Mouse (Mus musculus): ENCODE results near the gene Hist1h3a. TPM values are rescaled to one million over a fixed set of nuclear protein-coding genes. Genes with fewer than 3 reads are reported as not detected.

Gene Hist1h3a
- polyA plus RNA-seq (2014; fragmentation: Illumina TruSeq; extraction: RNeasy Lipid Tissue Mini Kit (QIAGEN cat#74804); ENCODE audit: low read depth, low replicate concordance) = not detected

DNA sequence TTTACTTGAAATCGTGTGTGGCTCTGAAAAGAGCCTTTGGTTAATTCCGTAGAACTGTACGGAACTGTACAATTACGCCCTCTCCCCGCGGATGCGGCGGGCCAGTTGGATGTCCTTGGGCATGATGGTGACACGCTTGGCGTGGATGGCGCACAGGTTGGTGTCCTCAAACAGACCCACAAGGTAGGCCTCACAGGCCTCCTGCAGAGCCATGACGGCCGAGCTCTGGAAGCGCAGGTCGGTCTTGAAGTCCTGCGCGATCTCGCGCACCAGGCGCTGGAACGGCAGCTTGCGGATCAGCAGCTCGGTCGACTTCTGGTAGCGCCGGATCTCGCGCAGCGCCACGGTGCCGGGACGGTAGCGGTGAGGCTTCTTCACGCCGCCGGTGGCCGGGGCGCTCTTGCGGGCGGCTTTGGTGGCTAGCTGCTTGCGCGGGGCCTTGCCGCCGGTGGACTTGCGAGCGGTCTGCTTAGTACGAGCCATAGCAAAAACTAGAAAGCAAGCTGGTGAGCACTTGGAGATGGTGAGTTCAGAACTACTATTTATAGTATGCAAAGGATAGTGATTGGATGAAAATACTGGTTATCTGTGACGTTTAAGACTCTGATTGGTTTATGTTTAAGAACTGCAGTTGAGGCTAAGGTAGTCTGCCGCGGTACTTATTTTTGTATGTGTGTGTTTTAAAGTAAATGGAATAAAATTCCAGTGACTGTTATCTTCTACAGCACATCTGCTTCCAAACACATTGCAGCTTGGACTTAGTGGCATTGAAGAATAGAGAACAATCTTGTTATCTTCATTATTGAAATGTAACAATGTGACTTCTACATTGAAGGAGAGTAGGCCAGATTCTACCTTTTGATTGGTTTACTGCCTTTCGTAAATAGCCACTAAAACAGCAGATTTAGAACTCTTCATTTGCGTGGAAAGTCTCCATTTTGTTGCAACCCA, at the start of gene Hist1h3a:
TSS of gene Hist1h3a (minus strand) at position 516 of the 951 bp plus-strand sequence.

DNA sequence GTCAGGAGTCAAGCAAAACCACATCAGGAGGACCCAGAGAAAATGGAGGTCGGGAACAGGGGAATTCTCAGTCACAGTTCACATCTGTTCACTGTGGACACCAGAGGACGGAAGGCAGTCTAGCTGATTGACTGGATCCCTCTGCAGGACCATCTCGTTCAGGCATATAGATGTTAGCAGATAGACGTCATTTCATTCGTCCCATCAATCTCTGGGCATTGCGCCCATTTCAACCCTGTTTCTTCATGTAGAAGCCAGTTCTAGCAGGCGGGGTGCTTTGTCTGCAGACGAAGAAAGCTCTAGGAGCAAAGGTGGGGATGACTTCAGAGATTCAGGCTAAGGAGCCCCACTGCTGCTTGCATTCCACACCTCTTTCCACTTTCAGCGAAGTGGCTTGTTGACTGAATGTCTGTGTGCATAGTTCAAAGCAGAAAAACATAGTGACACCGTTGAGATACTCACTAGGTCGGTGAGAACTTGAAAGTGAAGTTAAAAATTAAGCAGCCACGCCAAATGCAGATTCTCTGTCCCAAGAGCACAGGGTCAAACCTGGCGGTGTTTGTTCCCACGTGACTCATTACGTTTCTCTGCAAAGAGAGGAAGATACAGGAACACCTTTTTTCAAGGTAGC, 44.4 kb upstream of the Hist1h3a start, which contains the start of gene Slc17a2:
TSS of gene Slc17a2 (plus strand) at position 572 of the 631 bp plus-strand sequence.

DNA sequence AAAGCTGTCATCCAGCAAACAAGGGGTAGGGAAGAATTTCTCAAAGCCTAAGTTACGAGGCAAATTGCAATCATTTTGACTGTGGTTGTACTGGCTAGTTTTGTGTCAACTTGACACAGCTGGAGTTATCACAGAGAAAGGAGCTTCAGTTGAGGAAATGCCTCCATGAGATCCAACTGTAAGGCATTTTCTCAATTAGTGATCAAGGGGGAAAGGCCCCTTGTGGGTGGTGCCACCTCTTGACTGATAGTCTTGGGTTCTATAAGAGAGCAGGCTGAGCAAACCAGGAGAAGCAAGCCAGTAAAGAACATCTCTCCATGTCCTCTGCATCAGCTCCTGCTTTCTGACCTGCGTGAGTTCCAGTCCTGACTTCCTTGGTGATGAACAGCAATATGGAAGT, 7.4 kb upstream of the Hist1h3a start, which contains the start of gene Trim38:
TSS of gene Trim38 (plus strand) at position 301 of the 400 bp plus-strand sequence.

DNA sequence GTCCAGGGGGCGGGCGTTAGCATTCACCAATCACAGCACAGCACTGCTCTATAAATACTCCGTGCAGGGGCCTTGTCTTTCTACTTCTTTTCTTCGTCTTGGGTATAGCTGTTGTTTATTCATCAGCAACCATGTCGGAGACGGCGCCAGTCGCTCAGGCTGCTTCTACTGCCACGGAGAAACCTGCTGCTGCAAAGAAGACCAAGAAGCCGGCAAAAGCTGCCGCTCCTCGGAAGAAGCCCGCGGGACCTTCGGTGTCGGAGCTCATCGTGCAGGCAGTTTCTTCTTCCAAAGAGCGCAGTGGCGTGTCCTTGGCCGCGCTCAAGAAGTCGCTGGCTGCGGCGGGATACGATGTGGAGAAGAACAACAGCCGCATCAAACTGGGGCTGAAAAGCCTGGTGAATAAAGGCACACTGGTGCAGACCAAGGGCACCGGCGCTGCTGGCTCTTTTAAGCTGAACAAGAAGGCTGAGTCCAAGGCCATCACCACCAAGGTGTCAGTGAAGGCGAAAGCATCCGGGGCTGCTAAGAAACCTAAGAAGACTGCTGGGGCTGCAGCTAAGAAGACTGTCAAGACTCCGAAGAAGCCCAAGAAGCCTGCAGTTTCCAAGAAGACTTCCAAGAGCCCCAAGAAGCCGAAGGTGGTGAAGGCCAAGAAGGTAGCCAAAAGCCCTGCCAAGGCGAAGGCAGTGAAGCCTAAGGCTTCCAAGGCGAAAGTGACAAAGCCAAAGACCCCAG, 1.6 kb upstream of the Hist1h3a start, which contains the start of gene Hist1h1a:
TSS of gene Hist1h1a (plus strand) at position 81 of the 738 bp plus-strand sequence.

GRCm38 (mm10) chr13:23760972-23761864, 968 bp downstream of the Hist1h3a start, which contains the start of gene Hist1h4a:
Gene Hist1h4a (minus strand): TSS chr13:23761230.

GRCm38 (mm10) chr13:23756790-23757189, 5.4 kb downstream of the Hist1h3a start, which contains the start of gene Hist1h4b:
Gene Hist1h4b (plus strand): TSS chr13:23757013.

GRCm38 (mm10) chr13:23752067-23752741, 10.0 kb downstream of the Hist1h3a start, which contains the start of gene Hist1h3b:
Gene Hist1h3b (plus strand): TSS chr13:23752267.

DNA sequence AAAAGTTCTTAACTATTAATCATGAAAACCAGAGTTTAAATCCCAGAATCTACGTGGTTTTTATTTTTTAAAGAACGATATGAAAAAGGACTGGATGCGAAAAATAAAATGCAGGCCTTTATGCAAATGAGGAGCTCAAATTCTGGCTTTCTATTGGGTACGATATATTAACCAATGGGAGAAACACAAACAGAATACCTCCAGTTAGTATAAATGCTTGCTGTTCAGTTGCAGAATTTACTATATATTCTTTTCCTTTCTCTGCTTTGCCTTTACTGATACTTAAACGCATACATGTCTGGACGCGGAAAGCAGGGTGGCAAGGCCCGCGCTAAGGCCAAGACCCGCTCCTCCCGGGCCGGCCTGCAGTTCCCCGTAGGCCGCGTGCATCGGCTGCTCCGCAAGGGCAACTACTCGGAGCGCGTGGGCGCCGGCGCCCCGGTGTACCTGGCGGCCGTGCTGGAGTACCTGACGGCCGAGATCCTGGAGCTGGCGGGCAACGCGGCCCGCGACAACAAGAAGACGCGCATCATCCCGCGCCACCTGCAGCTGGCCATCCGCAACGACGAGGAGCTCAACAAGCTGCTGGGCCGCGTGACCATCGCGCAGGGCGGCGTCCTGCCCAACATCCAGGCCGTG, 11.2 kb downstream of the Hist1h3a start, which contains the start of gene Hist1h2ab:
TSS of gene Hist1h2ab (plus strand) at position 288 of the 639 bp plus-strand sequence.

GRCm38 (mm10) chr13:23746201-23747080, 15.7 kb downstream of the Hist1h3a start, which contains the start of gene Hist1h2bb:
Gene Hist1h2bb (plus strand): TSS chr13:23746734.

GRCm38 (mm10) chr13:23745381-23746161, 16.6 kb downstream of the Hist1h3a start, which contains the start of gene Hist1h3c:
Gene Hist1h3c (minus strand): TSS chr13:23745602.

DNA sequence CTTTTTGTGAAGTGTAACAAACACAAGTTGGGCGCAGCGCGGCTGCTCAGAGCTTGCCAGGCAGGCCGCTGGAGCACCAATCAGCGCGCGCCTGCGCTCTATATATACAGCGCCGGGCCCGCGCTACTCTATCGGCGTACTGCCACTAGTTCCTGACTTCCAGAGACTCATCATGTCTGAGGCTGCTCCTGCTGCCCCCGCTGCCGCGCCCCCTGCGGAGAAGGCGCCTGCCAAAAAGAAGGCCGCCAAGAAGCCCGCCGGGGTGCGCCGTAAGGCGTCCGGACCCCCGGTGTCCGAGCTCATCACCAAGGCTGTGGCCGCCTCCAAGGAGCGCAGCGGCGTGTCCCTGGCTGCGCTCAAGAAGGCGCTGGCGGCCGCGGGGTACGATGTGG, 23.5 kb downstream of the Hist1h3a start, which contains the start of gene Hist1h1c:
TSS of gene Hist1h1c (plus strand) at position 132 of the 392 bp plus-strand sequence.

Other genes starting within 250 kb of the Hist1h3a start
- gene Hist1h4h, start 231.3 kb downstream of the Hist1h3a start, polyA plus RNA-seq (2014; fragmentation: Illumina TruSeq; extraction: RNeasy Lipid Tissue Mini Kit (QIAGEN cat#74804); ENCODE audit: low read depth, low replicate concordance) = not detected
- gene Hist1h2af, start 228.5 kb downstream of the Hist1h3a start, polyA plus RNA-seq (2014; fragmentation: Illumina TruSeq; extraction: RNeasy Lipid Tissue Mini Kit (QIAGEN cat#74804); ENCODE audit: low read depth, low replicate concordance) = not detected
- gene Hist1h3g, start 227.0 kb downstream of the Hist1h3a start, polyA plus RNA-seq (2014; fragmentation: Illumina TruSeq; extraction: RNeasy Lipid Tissue Mini Kit (QIAGEN cat#74804); ENCODE audit: low read depth, low replicate concordance) = not detected
- 2.1 TPM for gene Hist1h2bh, start 219.0 kb downstream of the Hist1h3a start, polyA plus RNA-seq (2014; fragmentation: Illumina TruSeq; extraction: RNeasy Lipid Tissue Mini Kit (QIAGEN cat#74804); ENCODE audit: low read depth, low replicate concordance)
- gene Hist1h3f, start 218.3 kb downstream of the Hist1h3a start, polyA plus RNA-seq (2014; fragmentation: Illumina TruSeq; extraction: RNeasy Lipid Tissue Mini Kit (QIAGEN cat#74804); ENCODE audit: low read depth, low replicate concordance) = not detected
- gene Hist1h4f, start 210.7 kb downstream of the Hist1h3a start, polyA plus RNA-seq (2014; fragmentation: Illumina TruSeq; extraction: RNeasy Lipid Tissue Mini Kit (QIAGEN cat#74804); ENCODE audit: low read depth, low replicate concordance) = not detected
- 3.9 TPM for gene Hist1h1d, start 209.1 kb downstream of the Hist1h3a start, polyA plus RNA-seq (2014; fragmentation: Illumina TruSeq; extraction: RNeasy Lipid Tissue Mini Kit (QIAGEN cat#74804); ENCODE audit: low read depth, low replicate concordance)
- gene Hist1h3e, start 200.0 kb downstream of the Hist1h3a start, polyA plus RNA-seq (2014; fragmentation: Illumina TruSeq; extraction: RNeasy Lipid Tissue Mini Kit (QIAGEN cat#74804); ENCODE audit: low read depth, low replicate concordance) = not detected
- not detected for gene Hist1h2ae, start 191.2 kb downstream of the Hist1h3a start, polyA plus RNA-seq (2014; fragmentation: Illumina TruSeq; extraction: RNeasy Lipid Tissue Mini Kit (QIAGEN cat#74804); ENCODE audit: low read depth, low replicate concordance)
- 3.6 TPM for gene Hist1h2bg, start 191.0 kb downstream of the Hist1h3a start, polyA plus RNA-seq (2014; fragmentation: Illumina TruSeq; extraction: RNeasy Lipid Tissue Mini Kit (QIAGEN cat#74804); ENCODE audit: low read depth, low replicate concordance)
- gene Hist1h2bf, start 188.2 kb downstream of the Hist1h3a start, polyA plus RNA-seq (2014; fragmentation: Illumina TruSeq; extraction: RNeasy Lipid Tissue Mini Kit (QIAGEN cat#74804); ENCODE audit: low read depth, low replicate concordance) = not detected
- not detected for gene Hist1h2ad, start 188.0 kb downstream of the Hist1h3a start, polyA plus RNA-seq (2014; fragmentation: Illumina TruSeq; extraction: RNeasy Lipid Tissue Mini Kit (QIAGEN cat#74804); ENCODE audit: low read depth, low replicate concordance)
- gene Hist1h3d, start 186.6 kb downstream of the Hist1h3a start, polyA plus RNA-seq (2014; fragmentation: Illumina TruSeq; extraction: RNeasy Lipid Tissue Mini Kit (QIAGEN cat#74804); ENCODE audit: low read depth, low replicate concordance) = 6.7 TPM
- gene Hist1h4d, start 180.8 kb downstream of the Hist1h3a start, polyA plus RNA-seq (2014; fragmentation: Illumina TruSeq; extraction: RNeasy Lipid Tissue Mini Kit (QIAGEN cat#74804); ENCODE audit: low read depth, low replicate concordance) = 2.3 TPM
- gene Hist1h2be, start 141.3 kb downstream of the Hist1h3a start, polyA plus RNA-seq (2014; fragmentation: Illumina TruSeq; extraction: RNeasy Lipid Tissue Mini Kit (QIAGEN cat#74804); ENCODE audit: low read depth, low replicate concordance) = 16.9 TPM
- 6.3 TPM for gene Hist1h1e, start 139.8 kb downstream of the Hist1h3a start, polyA plus RNA-seq (2014; fragmentation: Illumina TruSeq; extraction: RNeasy Lipid Tissue Mini Kit (QIAGEN cat#74804); ENCODE audit: low read depth, low replicate concordance)
- gene Hist1h2ac, start 78.4 kb downstream of the Hist1h3a start, polyA plus RNA-seq (2014; fragmentation: Illumina TruSeq; extraction: RNeasy Lipid Tissue Mini Kit (QIAGEN cat#74804); ENCODE audit: low read depth, low replicate concordance) = 9.6 TPM
- 364 TPM for gene Hist1h2bc, start 78.2 kb downstream of the Hist1h3a start, polyA plus RNA-seq (2014; fragmentation: Illumina TruSeq; extraction: RNeasy Lipid Tissue Mini Kit (QIAGEN cat#74804); ENCODE audit: low read depth, low replicate concordance)
- not detected for gene Hist1h1t, start 66.6 kb downstream of the Hist1h3a start, polyA plus RNA-seq (2014; fragmentation: Illumina TruSeq; extraction: RNeasy Lipid Tissue Mini Kit (QIAGEN cat#74804); ENCODE audit: low read depth, low replicate concordance)
- 2.2 TPM for gene Hist1h4c, start 63.9 kb downstream of the Hist1h3a start, polyA plus RNA-seq (2014; fragmentation: Illumina TruSeq; extraction: RNeasy Lipid Tissue Mini Kit (QIAGEN cat#74804); ENCODE audit: low read depth, low replicate concordance)
- gene Hfe, start 51.5 kb downstream of the Hist1h3a start, polyA plus RNA-seq (2014; fragmentation: Illumina TruSeq; extraction: RNeasy Lipid Tissue Mini Kit (QIAGEN cat#74804); ENCODE audit: low read depth, low replicate concordance) = 13.2 TPM
- gene Hist1h1c, start 23.6 kb downstream of the Hist1h3a start, polyA plus RNA-seq (2014; fragmentation: Illumina TruSeq; extraction: RNeasy Lipid Tissue Mini Kit (QIAGEN cat#74804); ENCODE audit: low read depth, low replicate concordance) = 96.7 TPM
- gene Hist1h3c, start 16.8 kb downstream of the Hist1h3a start, polyA plus RNA-seq (2014; fragmentation: Illumina TruSeq; extraction: RNeasy Lipid Tissue Mini Kit (QIAGEN cat#74804); ENCODE audit: low read depth, low replicate concordance) = not detected
- not detected for gene Hist1h2bb, start 15.7 kb downstream of the Hist1h3a start, polyA plus RNA-seq (2014; fragmentation: Illumina TruSeq; extraction: RNeasy Lipid Tissue Mini Kit (QIAGEN cat#74804); ENCODE audit: low read depth, low replicate concordance)
- gene Hist1h2ab, start 11.3 kb downstream of the Hist1h3a start, polyA plus RNA-seq (2014; fragmentation: Illumina TruSeq; extraction: RNeasy Lipid Tissue Mini Kit (QIAGEN cat#74804); ENCODE audit: low read depth, low replicate concordance) = not detected
- gene Hist1h3b, start 10.1 kb downstream of the Hist1h3a start, polyA plus RNA-seq (2014; fragmentation: Illumina TruSeq; extraction: RNeasy Lipid Tissue Mini Kit (QIAGEN cat#74804); ENCODE audit: low read depth, low replicate concordance) = not detected
- gene Hist1h4b, start 5.4 kb downstream of the Hist1h3a start, polyA plus RNA-seq (2014; fragmentation: Illumina TruSeq; extraction: RNeasy Lipid Tissue Mini Kit (QIAGEN cat#74804); ENCODE audit: low read depth, low replicate concordance) = not detected
- gene Hist1h4a, start 1.2 kb downstream of the Hist1h3a start, polyA plus RNA-seq (2014; fragmentation: Illumina TruSeq; extraction: RNeasy Lipid Tissue Mini Kit (QIAGEN cat#74804); ENCODE audit: low read depth, low replicate concordance) = not detected
- gene Hist1h1a, start 1.3 kb upstream of the Hist1h3a start, polyA plus RNA-seq (2014; fragmentation: Illumina TruSeq; extraction: RNeasy Lipid Tissue Mini Kit (QIAGEN cat#74804); ENCODE audit: low read depth, low replicate concordance) = not detected
- gene Trim38, start 7.5 kb upstream of the Hist1h3a start, polyA plus RNA-seq (2014; fragmentation: Illumina TruSeq; extraction: RNeasy Lipid Tissue Mini Kit (QIAGEN cat#74804); ENCODE audit: low read depth, low replicate concordance) = 1.1 TPM
- gene Slc17a2, start 44.6 kb upstream of the Hist1h3a start, polyA plus RNA-seq (2014; fragmentation: Illumina TruSeq; extraction: RNeasy Lipid Tissue Mini Kit (QIAGEN cat#74804); ENCODE audit: low read depth, low replicate concordance) = 0.76 TPM
- 0.25 TPM for gene Slc17a3, start 77.0 kb upstream of the Hist1h3a start, polyA plus RNA-seq (2014; fragmentation: Illumina TruSeq; extraction: RNeasy Lipid Tissue Mini Kit (QIAGEN cat#74804); ENCODE audit: low read depth, low replicate concordance)
- gene Slc17a1, start 105.4 kb upstream of the Hist1h3a start, polyA plus RNA-seq (2014; fragmentation: Illumina TruSeq; extraction: RNeasy Lipid Tissue Mini Kit (QIAGEN cat#74804); ENCODE audit: low read depth, low replicate concordance) = not detected
- gene Slc17a4, start 152.6 kb upstream of the Hist1h3a start, polyA plus RNA-seq (2014; fragmentation: Illumina TruSeq; extraction: RNeasy Lipid Tissue Mini Kit (QIAGEN cat#74804); ENCODE audit: low read depth, low replicate concordance) = 85.4 TPM
- gene Hist1h2ba, start 171.8 kb upstream of the Hist1h3a start, polyA plus RNA-seq (2014; fragmentation: Illumina TruSeq; extraction: RNeasy Lipid Tissue Mini Kit (QIAGEN cat#74804); ENCODE audit: low read depth, low replicate concordance) = not detected
- not detected for gene Hist1h2aa, start 172.1 kb upstream of the Hist1h3a start, polyA plus RNA-seq (2014; fragmentation: Illumina TruSeq; extraction: RNeasy Lipid Tissue Mini Kit (QIAGEN cat#74804); ENCODE audit: low read depth, low replicate concordance)
- 8.8 TPM for gene Scgn, start 228.8 kb upstream of the Hist1h3a start, polyA plus RNA-seq (2014; fragmentation: Illumina TruSeq; extraction: RNeasy Lipid Tissue Mini Kit (QIAGEN cat#74804); ENCODE audit: low read depth, low replicate concordance)

Measured in sigmoid colon, adult 10 weeks (tissue).